Mouse (Mus musculus) MEL (cell line): ENCODE measurements around the gene Rpl36-ps4. TPM values are rescaled to one million over a fixed set of nuclear protein-coding genes. Genes with fewer than 3 reads are reported as not detected.

Source experiments
- DNase-seq: peaks from one replicate; pipeline ENCODE4 v3.0.0; 2011; ENCODE audit warnings: low read depth, low spot score
- H3K27ac ChIP-seq: 2 replicates; pipeline ENCODE4 v1.5.1; 2012; ENCODE audit warnings: low read depth, mild to moderate bottlenecking, control low read depth, low read length, moderate library complexity; ENCODE audit not compliant: control insufficient read depth
- H3K27me3 ChIP-seq, 2 experiments: fragments of 150-350 bp in 1 of 2; sonication (generic) in 1 of 2; 2 replicates each; pipeline ENCODE4 v1.6.1; 2012; ENCODE audit warnings: low read length in 2 of 2, mild to moderate bottlenecking in 2 of 2, improper control_type of control experiment in 1 of 2, moderate library complexity in 1 of 2; ENCODE audit not compliant: insufficient read depth in 2 of 2, control insufficient read depth in 1 of 2
- H3K36me3 ChIP-seq, 2 experiments: 2 replicates each; pipeline ENCODE4 v1.6.1; 2012 to 2014; ENCODE audit warnings: low read length in 2 of 2, improper control_type of control experiment in 1 of 2, inconsistent platforms in 1 of 2, mild to moderate bottlenecking in 1 of 2; ENCODE audit not compliant: insufficient read depth in 2 of 2, control insufficient read depth in 1 of 2
- H3K4me1 ChIP-seq, 2 experiments: fragments of 150-350 bp in 1 of 2; sonication (generic) in 1 of 2; 2 replicates each; pipeline ENCODE4 v1.6.1; 2012; ENCODE audit warnings: low read length in 2 of 2, improper control_type of control experiment in 1 of 2, mild to moderate bottlenecking in 1 of 2; ENCODE audit not compliant: insufficient read depth in 2 of 2, control insufficient read depth in 1 of 2
- H3K4me3 ChIP-seq, 2 experiments: fragments of 150-350 bp in 1 of 2; sonication (generic) in 1 of 2; 2 replicates each; pipeline ENCODE4 v1.5.1; 2012; ENCODE audit warnings: low read depth in 2 of 2, low read length in 2 of 2, mild to moderate bottlenecking in 2 of 2, moderate library complexity in 2 of 2, control low read depth in 1 of 2, improper control_type of control experiment in 1 of 2; ENCODE audit not compliant: control insufficient read depth in 1 of 2, insufficient read depth in 1 of 2
- H3K79me2 ChIP-seq: 2 replicates; pipeline ENCODE4 v1.6.1; 2012; ENCODE audit warnings: mild to moderate bottlenecking, low read length, moderate library complexity; ENCODE audit not compliant: control insufficient read depth, poor library complexity, insufficient read depth
- H3K9ac ChIP-seq: 2 replicates; pipeline ENCODE4 v1.6.1; 2012; ENCODE audit warnings: low read depth, mild to moderate bottlenecking, control low read depth, low read length, moderate library complexity; ENCODE audit not compliant: control insufficient read depth, poor library complexity, severe bottlenecking
- H3K9me3 ChIP-seq: fragments of 150-350 bp; sonication (generic); replicated peaks from 2 replicates; pipeline ENCODE4 v1.6.1; 2012; ENCODE audit warnings: mild to moderate bottlenecking, low read length, improper control_type of control experiment, moderate library complexity; ENCODE audit not compliant: insufficient read depth
- CTCF ChIP-seq, 3 experiments: IDR thresholded peaks in 2 of 3; conservative IDR thresholded peaks in 1 of 3; 2 replicates each; pipeline ENCODE4 v1.5.1; 2011 to 2012; ENCODE audit warnings: low read length in 3 of 3, low read depth in 2 of 3, mild to moderate bottlenecking in 2 of 3, improper control_type of control experiment in 1 of 3, inconsistent platforms in 1 of 3, mixed read lengths in 1 of 3, moderate library complexity in 1 of 3; ENCODE audit not compliant: control insufficient read depth in 1 of 3, insufficient read depth in 1 of 3, poor library complexity in 1 of 3, severe bottlenecking in 1 of 3
- ELF1 ChIP-seq: IDR thresholded peaks from 2 replicates; pipeline ENCODE4 v1.6.1; 2014; ENCODE audit warnings: low read depth, mild to moderate bottlenecking, inconsistent platforms, low read length, improper control_type of control experiment, moderate library complexity
- ETS1 ChIP-seq: IDR thresholded peaks from 2 replicates; pipeline ENCODE4 v1.6.1; 2012; ENCODE audit warnings: low read depth, mild to moderate bottlenecking, inconsistent platforms, low read length, improper control_type of control experiment, moderate library complexity
- GABPA ChIP-seq: IDR thresholded peaks from 2 replicates; pipeline ENCODE4 v1.6.1; 2012; ENCODE audit warnings: low read depth, mild to moderate bottlenecking, inconsistent platforms, low read length, improper control_type of control experiment, moderate library complexity
- HCFC1 ChIP-seq: IDR thresholded peaks from 2 replicates; pipeline ENCODE4 v1.6.1; 2012; ENCODE audit warnings: low read depth, mild to moderate bottlenecking, inconsistent platforms, low read length, improper control_type of control experiment, moderate library complexity
- MAZ ChIP-seq: IDR thresholded peaks from 2 replicates; pipeline ENCODE4 v1.6.1; 2012; ENCODE audit warnings: low read depth, mild to moderate bottlenecking, inconsistent platforms, low read length, improper control_type of control experiment
- MXI1 ChIP-seq: IDR thresholded peaks from 2 replicates; pipeline ENCODE4 v1.6.1; 2011; ENCODE audit warnings: mild to moderate bottlenecking, low read depth, low read length, improper control_type of control experiment
- MYC ChIP-seq: IDR thresholded peaks from 2 replicates; pipeline ENCODE4 v1.6.1; 2011; ENCODE audit warnings: low read depth, mild to moderate bottlenecking, low read length, improper control_type of control experiment, moderate library complexity
- POLR2AphosphoS5 ChIP-seq: IDR thresholded peaks from 2 replicates; pipeline ENCODE4 v1.6.1; 2012; ENCODE audit warnings: low read depth, borderline replicate concordance, mild to moderate bottlenecking, inconsistent platforms, low read length, moderate library complexity, mixed read lengths
- SIN3A ChIP-seq: IDR thresholded peaks from 2 replicates; pipeline ENCODE4 v1.6.1; 2012; ENCODE audit warnings: low read length, improper control_type of control experiment, inconsistent platforms
- TAL1 ChIP-seq: IDR thresholded peaks from 2 replicates; pipeline ENCODE4 v1.6.1; 2012; ENCODE audit warnings: mild to moderate bottlenecking, inconsistent platforms, low read length, moderate library complexity, mixed read lengths
- USF2 ChIP-seq, 2 experiments: IDR thresholded peaks; 2 replicates each; pipeline ENCODE4 v1.6.1; 2011 to 2012; ENCODE audit warnings: improper control_type of control experiment in 2 of 2, low read length in 2 of 2, borderline replicate concordance in 1 of 2, inconsistent platforms in 1 of 2, low read depth in 1 of 2, mild to moderate bottlenecking in 1 of 2; ENCODE audit not compliant: insufficient read depth in 1 of 2
- ZNF384 ChIP-seq: IDR thresholded peaks from 2 replicates; pipeline ENCODE4 v1.6.1; 2012; ENCODE audit warnings: low read depth, mild to moderate bottlenecking, inconsistent platforms, low read length, improper control_type of control experiment
- polyA plus RNA-seq, 2 experiments: library from polyadenylated mRNA; stranded (reverse) in 1 of 2; unstranded in 1 of 2; fragments of >175 nt in 1 of 2; fragments of >200 nt in 1 of 2; gene quantifications; 2 replicates each; pipeline versions ENCODE4 v1.2.1 to v1.2.4; 2012; ENCODE audit warnings: low replicate concordance in 2 of 2, low read depth in 1 of 2; ENCODE audit not compliant: insufficient read length in 2 of 2, insufficient read depth in 1 of 2, missing spikeins in 1 of 2
- total RNA-seq: library from RNA; depleted of rRNA; stranded (reverse); fragments of 300-350 nt; gene quantifications from 2 replicates; pipeline ENCODE4 v1.2.3, GENCODE M21; 2012

Rpl36-ps4 gene
- total and polyA plus RNA-seq, 3 experiments, result not detected

GRCm38 (mm10) chr17:87872286-87872685, 48.5 kb upstream of the Rpl36-ps4 start (continued):
- TF ChIP-seq TAL1 (no peak), GABPA (no peak), MAZ (no peak)

GRCm38 (mm10) chr17:87873456-87873855, 47.3 kb upstream of the Rpl36-ps4 start:
- no peak for DNase-seq
- Histone ChIP-seq H3K9ac (no peak overlapping the region), H3K27me3 (no peaks in the 10 kb centered on the region), H3K4me3 (no peak overlapping the region), H3K79me2 (no peaks in the 10 kb centered on the region), H3K36me3 (no peaks in the 10 kb centered on the region), H3K9me3 (no peaks in the 10 kb centered on the region), H3K4me1 (no peaks in the 10 kb centered on the region), H3K27ac (no peak overlapping the region)
- no peak for TF ChIP-seq POLR2AphosphoS5
- TF ChIP-seq SIN3A, result no peak
- TF ChIP-seq USF2 (IDR thresholded peaks at IDR 0.05; ENCODE audit: borderline replicate concordance in 1 of 2, insufficient read depth in 1 of 2, low read depth in 1 of 2, low read length in 2 of 2), result no peak
- TF ChIP-seq TAL1, result no peak
- TF ChIP-seq MYC, result no peak
- no peak for TF ChIP-seq ZNF384
- no peak for TF ChIP-seq GABPA
- TF ChIP-seq ETS1, result no peak
- no peak for TF ChIP-seq ELF1
- TF ChIP-seq CTCF (IDR thresholded peaks at IDR 0.05 in 2 of 3, conservative IDR thresholded peaks at IDR 0.05 in 1 of 3; ENCODE audit: control insufficient read depth in 1 of 3, insufficient read depth in 1 of 3, low read depth in 2 of 3, low read length in 3 of 3, poor library complexity in 1 of 3, severe bottlenecking in 1 of 3), result no peak
- no peak for TF ChIP-seq HCFC1

- Histone ChIP-seq H3K4me1 (no peaks in the 10 kb centered on the region), H3K4me3 (no peak overlapping the region), H3K79me2 (no peaks in the 10 kb centered on the region), H3K9me3 (no peaks in the 10 kb centered on the region), H3K27ac (no peak overlapping the region), H3K27me3 (no peaks in the 10 kb centered on the region), H3K9ac (no peak overlapping the region), H3K36me3 (no peaks in the 10 kb centered on the region)
- no peak for TF ChIP-seq MXI1
- no peak for TF ChIP-seq HCFC1
- DNase-seq, result no peak
Observed at GRCm38 (mm10) chr17:87873943-87874342, 46.8 kb upstream of the Rpl36-ps4 start.
